Mouse (Mus musculus): ENCODE results near the gene Card9. TPM values are rescaled to one million over a fixed set of nuclear protein-coding genes. Genes with fewer than 3 reads are reported as not detected.

Card9 gene
- polyA plus RNA-seq, 1 experiment from 2014 or later = 0.54 TPM

- Histone ChIP-seq H3K27me3 (ENCODE audit: low read depth, poor library complexity, severe bottlenecking) (peaks cover 9% of the 10 kb centered on the region), H3K36me3 (no peaks in the 10 kb centered on the region), H3K4me1 (peaks cover 20% of the 10 kb centered on the region), H3K9me3 (replicated peaks) (no peaks in the 10 kb centered on the region), H3K27ac (no peak overlapping the region), H3K4me3 (no peak overlapping the region)
- 85% methylated on average over 1 of the region's 1 CpGs for WGBS
- DNase-seq (ENCODE audit: low spot score) = no peak
Observed at GRCm38 (mm10) chr2:26304711-26305110, 56.0 kb downstream of the Card9 start.

Other genes starting within 250 kb of the Card9 start
- 3.2 and 3.6 TPM in 2 replicates for gene Nacc2, start 237.7 kb downstream of the Card9 start, polyA plus RNA-seq (2016; fragmentation: Nextera tagmentation; extraction: Ambion mirVana)
- gene Lhx3, start 152.6 kb downstream of the Card9 start, polyA plus RNA-seq (2016; fragmentation: Nextera tagmentation; extraction: Ambion mirVana) = 0.18 TPM in 1 of 2 replicates, not detected in the other
- gene Qsox2, start 123.4 kb downstream of the Card9 start, polyA plus RNA-seq (2016; fragmentation: Nextera tagmentation; extraction: Ambion mirVana) = 14.7 and 16.1 TPM in 2 replicates
- 0.01 TPM in 1 of 2 replicates, not detected in the other for gene Ccdc187, start 66.4 kb downstream of the Card9 start, polyA plus RNA-seq (2016; fragmentation: Nextera tagmentation; extraction: Ambion mirVana)
- 83.6 and 91.4 TPM in 2 replicates for gene Gpsm1, start 45.4 kb downstream of the Card9 start, polyA plus RNA-seq (2016; fragmentation: Nextera tagmentation; extraction: Ambion mirVana)
- gene Dnlz, start 8.8 kb downstream of the Card9 start, polyA plus RNA-seq (2016; fragmentation: Nextera tagmentation; extraction: Ambion mirVana) = 33.9 and 36.8 TPM in 2 replicates
- gene Snapc4, start 19.7 kb upstream of the Card9 start, polyA plus RNA-seq (2016; fragmentation: Nextera tagmentation; extraction: Ambion mirVana) = 41.4 and 42.1 TPM in 2 replicates
- gene Entr1, start 28.4 kb upstream of the Card9 start, polyA plus RNA-seq (2016; fragmentation: Nextera tagmentation; extraction: Ambion mirVana) = 127 and 148 TPM in 2 replicates
- gene Pmpca, start 28.4 kb upstream of the Card9 start, polyA plus RNA-seq (2016; fragmentation: Nextera tagmentation; extraction: Ambion mirVana) = 142 and 149 TPM in 2 replicates
- 30.6 and 35.3 TPM in 2 replicates for gene Inpp5e, start 48.3 kb upstream of the Card9 start, polyA plus RNA-seq (2016; fragmentation: Nextera tagmentation; extraction: Ambion mirVana)
- gene Sec16a, start 84.3 kb upstream of the Card9 start, polyA plus RNA-seq (2016; fragmentation: Nextera tagmentation; extraction: Ambion mirVana) = 29.4 and 37.1 TPM in 2 replicates
- 8.5 and 11.8 TPM in 2 replicates for gene Notch1, start 155.7 kb upstream of the Card9 start, polyA plus RNA-seq (2016; fragmentation: Nextera tagmentation; extraction: Ambion mirVana)
- 96.5 and 97.2 TPM in 2 replicates for gene Egfl7, start 219.1 kb upstream of the Card9 start, polyA plus RNA-seq (2016; fragmentation: Nextera tagmentation; extraction: Ambion mirVana)
- gene Gm20532, start 225.7 kb upstream of the Card9 start, polyA plus RNA-seq (2016; fragmentation: Nextera tagmentation; extraction: Ambion mirVana) = not detected in 2 replicates
- 13.2 and 14.5 TPM in 2 replicates for gene Agpat2, start 243.5 kb upstream of the Card9 start, polyA plus RNA-seq (2016; fragmentation: Nextera tagmentation; extraction: Ambion mirVana)